Mouse (Mus musculus) heart, postnatal 36 days (tissue): Measurements from ENCODE around the gene Srl. TPM values are rescaled to one million over a fixed set of nuclear protein-coding genes. Genes with fewer than 3 reads are reported as not detected.

ENCODE experiments used
- DNase-seq, 2 experiments: peaks; one replicate each; pipeline ENCODE4 v3.0.0; 2021 to 2022
- intact Hi-C: fragments of 180-260 bp; cut with DNase I; formaldehyde crosslinking; loops from one replicate; pipeline ENCODE4 v1.15.1; 2025
- total RNA-seq, 2 experiments: library from RNA; stranded (reverse); gene quantifications; 2 replicates each; pipeline ENCODE4 v1.2.3; 2021

Gene Srl
- total RNA-seq, 2 experiments from 2014 or later: 873 to 1,040 TPM

DNA sequence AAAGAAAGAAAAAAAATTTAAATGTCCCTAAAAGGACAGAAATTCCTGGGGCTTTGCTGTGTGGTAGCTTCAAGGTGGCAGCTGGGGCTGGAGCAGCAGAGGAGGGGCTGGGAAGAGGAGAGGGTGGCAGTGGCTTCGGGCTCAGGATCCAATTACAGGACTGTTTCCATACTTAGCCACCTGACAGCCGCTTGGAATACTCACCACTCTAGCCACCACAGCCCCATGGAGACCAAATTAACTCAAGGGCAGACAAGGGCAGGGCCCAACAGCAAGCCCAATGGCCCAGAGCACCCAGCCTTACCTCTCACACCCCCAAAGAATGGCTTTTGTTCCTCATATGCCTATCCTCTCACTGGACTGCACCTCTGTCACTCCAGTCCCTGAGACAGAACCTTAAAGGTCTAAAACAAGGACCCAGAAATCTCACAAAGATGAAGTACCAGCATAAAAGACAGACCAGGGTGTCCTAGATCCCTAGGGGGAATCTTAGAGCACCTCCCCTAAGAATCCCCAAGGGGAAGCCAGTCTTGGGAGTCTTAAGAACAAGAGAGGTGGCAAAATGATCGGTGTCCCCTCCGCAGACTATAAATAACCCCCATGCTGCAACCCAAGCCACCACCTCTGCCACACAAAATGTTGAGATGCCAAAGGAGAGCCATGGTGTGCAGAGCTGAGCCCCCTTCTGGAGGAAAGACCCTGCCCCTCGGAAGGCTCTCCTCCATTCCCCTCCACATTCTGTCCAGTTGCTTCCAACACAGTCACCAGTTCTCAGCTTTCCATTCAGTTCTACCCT, 19.7 kb downstream of the Srl start:
- intact Hi-C loops: loop anchor here (2.0 kb wide), 1 partner anchor 21 kb away; no protein-coding TSS in a partner anchor
- DNase-seq: peak in 1 of 2 experiments; percentile 46

DNA sequence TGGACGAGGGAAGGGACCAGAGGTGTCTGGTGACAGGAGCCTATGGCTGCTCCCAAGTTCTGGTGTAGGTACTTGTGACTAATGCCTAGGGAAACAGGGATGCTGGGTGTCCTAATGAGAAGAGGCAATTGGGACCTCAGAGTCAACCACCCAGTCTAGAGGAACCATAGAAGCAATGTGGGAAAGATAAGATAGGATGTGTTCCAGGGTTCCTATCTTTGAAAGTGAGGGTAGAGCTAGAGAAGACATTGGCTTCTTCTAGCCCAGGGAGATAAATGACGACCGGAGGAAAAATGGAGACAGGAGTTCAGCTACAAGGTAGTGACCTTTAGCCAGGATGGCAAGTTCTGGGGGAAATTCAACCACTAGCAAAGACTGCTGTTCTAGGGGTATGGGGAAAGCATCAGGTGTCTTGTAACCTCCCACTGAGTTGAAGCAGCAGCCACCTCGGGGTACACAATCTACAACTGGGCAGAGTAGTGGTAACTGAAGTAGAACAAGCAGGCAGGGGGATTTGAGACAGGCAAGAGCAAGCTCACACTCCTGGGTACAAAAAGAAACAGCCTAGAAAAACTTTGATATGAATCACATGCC, 20.4 kb downstream of the Srl start:
- intact Hi-C loops: no loop called here
- no peak for DNase-seq

DNA sequence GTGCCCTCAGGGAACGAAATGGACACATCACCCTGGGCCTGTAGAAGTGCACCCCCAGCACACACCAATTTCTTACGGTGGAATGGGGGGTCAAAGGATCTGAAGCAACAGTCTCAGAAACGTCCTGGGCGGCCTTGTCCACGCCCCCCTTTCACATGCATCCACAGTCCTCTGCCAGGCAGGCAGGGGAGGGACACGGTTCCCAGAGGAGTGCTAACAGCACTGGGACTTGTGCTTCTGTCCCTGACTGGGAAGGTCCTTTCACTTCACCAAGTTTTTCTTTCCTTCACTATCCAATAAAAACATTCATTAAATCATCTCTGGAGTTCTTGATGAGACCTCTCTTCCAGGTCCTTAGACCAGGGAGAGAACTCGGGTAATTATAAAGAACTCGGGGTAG, 20.9 kb downstream of the Srl start:
- intact Hi-C loops: no loop called here

DNA sequence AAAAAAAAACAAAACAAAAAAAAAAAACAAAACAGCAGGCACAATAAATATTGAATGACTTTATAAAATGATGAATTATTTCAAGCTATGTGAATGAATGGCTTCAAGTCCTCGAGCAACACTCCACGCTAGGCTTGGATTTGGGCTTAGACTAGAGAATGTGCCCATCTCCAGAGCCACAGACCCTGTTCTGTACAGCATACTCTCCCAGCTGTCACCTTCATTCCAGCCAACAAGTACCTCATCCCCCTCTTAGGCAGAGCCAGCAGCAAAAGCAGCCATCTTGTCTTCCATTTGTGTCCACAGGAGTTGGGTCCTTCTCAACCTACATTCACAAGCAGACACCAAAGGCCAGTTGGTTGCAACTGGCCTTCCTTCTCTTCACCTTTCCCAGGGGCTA, 21.8 kb downstream of the Srl start:
- no peak for DNase-seq
- intact Hi-C loops: no loop called here

More for the DNA sequence above, 20.9 kb downstream of the Srl start:
- no peak for DNase-seq

DNA sequence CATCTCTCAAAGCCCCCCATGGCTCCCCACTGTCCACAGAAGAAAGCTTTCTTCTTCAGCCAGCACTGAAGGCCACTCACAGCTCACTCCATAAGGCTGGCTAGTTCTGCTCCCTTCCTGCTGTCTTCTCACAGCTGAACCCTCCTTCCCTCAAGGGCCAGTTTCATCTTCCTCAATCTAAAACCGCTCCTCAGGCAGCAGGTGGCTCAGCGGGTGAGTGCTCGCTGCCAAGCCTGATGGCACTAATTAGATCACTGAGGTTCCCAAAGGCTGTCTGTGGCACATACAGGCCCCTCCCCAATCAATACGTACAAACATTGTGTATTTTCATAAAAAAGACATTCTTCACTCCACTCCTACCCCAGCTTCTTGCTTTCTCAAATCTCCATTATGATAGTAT, 22.5 kb downstream of the Srl start:
- DNase-seq: no peak
- intact Hi-C loops: no loop called here

DNA sequence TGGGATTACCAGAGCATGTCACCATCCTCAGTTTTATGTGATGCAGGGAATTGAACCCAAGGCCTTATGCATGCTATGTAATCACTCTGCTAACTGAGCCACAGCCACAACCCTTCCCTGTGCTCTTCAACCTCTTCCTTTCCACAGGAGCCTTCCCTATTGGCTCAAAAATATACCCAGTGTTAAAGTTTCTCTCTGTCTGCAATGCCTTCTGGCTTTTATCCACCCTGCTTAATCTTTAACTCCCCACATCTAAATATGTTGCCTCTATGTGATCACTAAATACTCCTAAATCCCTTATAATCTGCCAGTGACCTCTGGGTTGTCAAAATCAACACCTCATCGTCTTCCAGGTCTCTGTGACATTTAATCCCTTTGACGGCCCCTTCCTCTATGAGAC, 23.7 kb downstream of the Srl start:
- intact Hi-C loops: no loop called here

DNA sequence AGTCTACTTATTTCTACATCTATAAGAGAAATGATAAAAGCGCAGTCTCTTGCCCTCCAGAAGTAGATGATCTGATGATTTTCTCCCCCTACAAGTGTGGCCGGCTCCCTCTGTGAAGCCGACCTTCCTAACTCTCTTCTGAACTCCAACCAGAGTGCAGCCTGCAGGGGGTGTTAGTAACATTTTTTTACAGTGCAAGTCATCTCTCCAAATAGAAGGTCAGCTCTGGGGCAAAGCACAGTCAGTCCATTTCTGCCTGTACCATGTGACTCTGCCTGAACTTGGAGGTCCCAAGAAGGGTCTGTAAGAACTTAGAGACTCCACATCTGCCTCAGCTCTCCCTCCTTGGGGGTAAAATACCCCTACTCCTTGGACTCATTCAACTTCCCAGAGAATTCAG, 27.2 kb downstream of the Srl start:
- no peak for DNase-seq
- intact Hi-C loops: no loop called here

More for the DNA sequence above, 23.7 kb downstream of the Srl start:
- DNase-seq: no peak

DNA sequence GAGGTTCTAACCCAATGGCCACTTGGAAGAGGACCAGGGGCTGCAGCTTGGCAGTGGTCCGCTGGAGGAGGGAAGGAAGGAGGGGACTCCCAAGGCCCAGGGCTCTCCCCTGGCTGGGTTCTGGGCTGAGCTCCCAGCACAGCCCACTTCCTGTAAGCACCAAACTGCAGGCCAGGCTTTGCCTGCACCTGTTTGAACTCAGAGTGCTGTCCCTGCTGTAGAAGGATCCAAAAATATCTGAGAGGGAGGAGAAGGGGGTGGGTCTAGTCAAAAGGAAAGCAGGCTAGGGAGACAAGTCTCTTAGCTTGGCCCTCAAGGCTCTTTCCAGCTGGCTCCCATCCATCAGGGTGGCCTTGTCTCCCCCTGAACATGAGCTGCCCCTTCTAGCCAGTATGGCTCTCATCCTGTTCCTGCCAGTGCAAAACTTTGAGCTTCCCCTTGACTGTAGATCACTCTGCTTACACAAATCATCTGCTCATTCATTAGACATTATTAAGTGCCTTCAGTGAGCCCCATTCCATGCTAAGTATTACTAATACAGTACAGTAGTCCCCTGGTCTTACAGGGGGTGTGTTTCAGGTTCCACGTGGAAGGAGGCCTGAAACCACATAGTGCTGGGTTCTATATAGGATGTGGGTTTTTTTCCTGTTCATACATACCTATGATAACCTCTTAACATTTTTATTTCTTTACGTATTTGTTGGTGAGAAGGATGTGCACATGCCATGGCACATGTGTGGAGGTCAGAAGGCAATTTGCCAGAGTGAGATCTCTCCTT, 28.8 kb downstream of the Srl start:
- intact Hi-C loops: no loop called here
- DNase-seq: peak; percentile 69 to 77

DNA sequence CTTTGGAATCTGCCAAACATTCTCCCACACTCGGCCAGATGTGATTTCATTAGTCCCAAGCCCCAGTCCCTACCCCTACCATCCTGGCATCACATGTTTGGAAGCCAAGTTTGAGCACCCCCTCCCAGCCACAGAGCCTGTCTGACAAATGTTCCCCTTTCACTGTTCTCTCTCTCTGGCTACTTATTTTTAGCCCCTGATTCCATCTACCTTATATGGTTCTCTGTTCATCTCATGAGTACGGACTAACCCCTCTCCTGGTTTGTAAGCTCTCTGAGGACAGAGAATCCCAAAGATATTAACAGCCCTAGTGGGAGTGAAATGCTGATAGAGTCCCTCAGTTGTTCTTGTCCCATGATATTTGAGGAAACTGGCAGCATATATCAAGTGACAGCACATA, 30.2 kb downstream of the Srl start:
- intact Hi-C loops: no loop called here
- DNase-seq: no peak

DNA sequence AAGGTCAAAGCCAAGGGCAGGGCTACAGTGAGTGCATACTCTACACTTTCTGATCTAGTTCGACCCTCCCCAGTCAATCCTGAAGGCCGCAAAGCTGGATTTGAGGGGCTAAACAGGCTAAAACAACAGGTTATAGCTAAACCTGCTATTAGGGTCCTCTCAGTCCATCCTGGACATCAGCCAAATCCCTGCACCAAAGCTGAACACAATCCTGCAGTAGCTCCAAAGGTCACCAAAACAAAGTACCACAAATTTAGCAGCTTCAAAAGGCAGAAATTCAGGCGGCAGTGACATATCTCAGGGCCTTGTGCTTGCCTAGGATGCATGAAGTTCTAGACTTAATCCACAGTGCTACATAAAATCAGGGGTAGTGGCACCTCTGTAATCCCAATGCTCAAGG, 35.4 kb downstream of the Srl start:
- intact Hi-C loops: no loop called here
- no peak for DNase-seq

DNA sequence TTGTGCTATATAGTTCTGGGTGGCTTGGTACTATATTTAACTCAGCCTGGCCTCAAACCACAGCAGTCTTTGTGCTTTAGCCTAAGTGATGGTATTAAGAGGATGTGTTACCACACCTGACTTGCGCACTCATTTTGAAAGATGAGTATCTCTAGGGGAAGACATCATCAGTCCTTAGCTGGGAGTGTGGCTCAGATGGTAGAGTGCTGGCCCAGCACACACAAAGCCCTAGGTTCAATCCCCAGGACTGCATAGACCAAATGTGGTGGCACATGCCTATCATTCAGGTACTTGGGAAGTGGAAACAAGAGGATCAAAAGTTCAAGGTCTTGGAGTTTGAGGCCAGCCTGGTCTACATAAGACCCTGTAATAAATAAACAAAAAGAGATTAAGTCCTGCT, 38.1 kb downstream of the Srl start:
- no peak for DNase-seq
- intact Hi-C loops: no loop called here

DNA sequence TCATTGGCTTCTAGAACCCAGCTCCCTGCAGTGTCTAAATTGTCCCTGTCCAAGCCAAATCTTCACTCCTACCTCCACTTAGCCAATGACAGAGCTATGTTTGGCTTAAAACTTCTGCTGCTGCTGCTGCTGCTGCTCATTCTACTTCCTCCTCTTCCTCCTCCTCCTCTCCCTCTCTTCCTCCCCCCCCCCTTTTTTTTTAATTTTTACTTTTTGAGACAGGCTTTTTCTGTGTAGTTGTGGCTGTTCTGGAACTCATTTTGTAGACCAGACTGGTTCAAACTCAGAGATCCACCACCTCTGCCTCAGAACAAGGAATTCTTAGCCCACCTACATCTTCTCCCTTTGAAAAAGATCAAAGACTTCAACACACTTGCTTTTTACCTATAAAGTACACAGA, 39.0 kb downstream of the Srl start:
- no peak for DNase-seq
- intact Hi-C loops: no loop called here

DNA sequence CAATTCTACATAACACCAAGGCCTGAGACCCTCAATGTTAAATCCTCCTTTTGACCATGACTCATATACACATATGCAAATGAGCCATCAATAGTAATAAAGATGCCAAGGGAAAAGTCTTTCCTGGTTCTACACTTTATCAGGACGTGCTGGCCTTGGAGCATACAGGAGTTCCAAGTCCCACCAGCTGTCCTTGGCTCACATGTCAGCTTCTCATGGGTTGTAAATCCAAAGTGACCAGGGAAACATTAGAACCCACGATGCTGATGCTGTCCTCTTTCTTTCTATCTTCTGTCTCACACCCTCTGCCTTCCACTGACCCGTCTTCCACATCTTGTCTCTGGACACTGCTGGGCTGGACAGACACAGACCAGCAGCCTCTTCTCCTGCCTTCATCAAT, 39.9 kb downstream of the Srl start:
- intact Hi-C loops: loop anchor here (2.0 kb wide), 1 partner anchor 21 kb away; no protein-coding TSS in a partner anchor
- no peak for DNase-seq

DNA sequence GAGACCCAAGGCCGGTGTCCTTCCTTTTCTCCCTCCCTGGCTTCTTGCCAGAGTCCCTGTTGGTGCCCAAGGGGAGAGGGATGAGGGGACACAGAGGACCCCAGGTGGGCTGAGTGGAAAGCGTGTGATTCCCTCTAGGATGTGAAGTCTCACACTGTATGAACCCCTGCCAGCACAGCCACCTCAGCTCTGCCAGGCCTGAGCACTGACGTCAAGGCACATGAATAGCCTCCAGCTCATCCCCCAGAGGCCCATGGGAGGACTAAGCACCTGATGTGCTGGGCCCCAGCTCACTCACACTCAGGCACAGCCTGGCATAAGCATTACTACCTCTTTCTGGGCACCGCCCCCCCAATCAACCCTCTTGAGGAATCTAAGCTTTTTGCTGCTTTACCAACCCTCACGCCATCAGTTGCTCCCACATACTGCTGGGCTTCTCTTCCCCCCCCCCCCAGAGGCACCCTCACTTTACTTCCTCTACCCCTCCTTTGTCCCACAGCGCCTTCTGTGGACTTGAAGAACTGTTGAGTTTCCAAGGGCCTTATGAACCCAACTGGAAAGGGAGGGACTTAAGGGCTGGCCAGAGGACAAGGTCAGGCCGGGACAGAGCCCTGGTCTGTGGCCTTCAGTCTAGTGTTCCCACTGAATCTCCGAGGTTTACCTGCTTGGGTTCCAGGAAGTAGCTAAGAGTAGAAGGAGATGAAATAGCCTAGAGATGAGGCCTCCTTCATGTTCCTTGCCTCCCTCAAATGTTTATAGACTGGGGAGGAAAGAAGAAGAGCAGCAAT, 40.8 kb downstream of the Srl start:
- intact Hi-C loops: loop anchor here (2.0 kb wide), 1 partner anchor 22 kb away; no protein-coding TSS in a partner anchor
- DNase-seq: peak in 1 of 2 experiments; percentile 45

DNA sequence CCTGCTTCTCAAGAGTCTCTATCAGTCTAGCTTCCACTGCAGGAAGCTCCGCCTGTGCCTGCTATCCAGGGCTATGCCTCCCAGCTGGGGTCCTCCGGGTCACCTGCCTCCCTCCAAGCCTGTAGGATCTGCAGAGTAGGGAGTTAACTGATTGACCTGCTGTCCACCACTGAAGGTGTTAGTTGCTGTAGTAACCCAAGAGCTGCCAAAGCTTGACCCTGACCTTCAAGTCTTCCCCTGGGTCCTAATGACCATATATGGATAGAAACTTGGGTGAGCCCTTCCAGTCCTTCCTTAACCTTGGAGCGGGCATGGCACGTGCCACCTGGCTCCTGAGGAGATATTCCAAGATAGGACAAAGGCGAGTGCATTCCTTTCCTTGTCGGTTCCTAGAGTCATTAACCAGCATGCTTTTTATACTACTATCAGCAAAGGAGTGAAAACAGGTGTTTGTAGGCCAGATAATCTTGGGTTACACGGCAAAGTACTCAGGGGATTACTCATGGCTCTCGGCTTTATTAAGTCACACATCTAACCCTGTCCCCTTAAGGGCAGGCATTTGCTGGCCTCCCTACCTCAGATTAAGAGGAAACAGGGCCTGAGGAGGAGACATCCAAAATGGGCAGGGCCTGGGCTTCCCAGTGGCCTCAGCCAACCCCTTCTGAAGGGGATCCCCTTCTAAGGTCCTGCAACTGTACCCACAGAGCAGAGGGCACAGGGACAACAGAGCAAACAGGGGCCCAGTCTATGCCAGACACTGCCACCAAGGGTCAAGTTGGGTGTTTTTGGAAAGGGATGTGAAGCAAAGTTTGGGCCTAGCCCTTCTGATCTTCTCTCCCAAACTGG, 43.6 kb downstream of the Srl start:
- DNase-seq: no peak
- intact Hi-C loops: no loop called here

DNA sequence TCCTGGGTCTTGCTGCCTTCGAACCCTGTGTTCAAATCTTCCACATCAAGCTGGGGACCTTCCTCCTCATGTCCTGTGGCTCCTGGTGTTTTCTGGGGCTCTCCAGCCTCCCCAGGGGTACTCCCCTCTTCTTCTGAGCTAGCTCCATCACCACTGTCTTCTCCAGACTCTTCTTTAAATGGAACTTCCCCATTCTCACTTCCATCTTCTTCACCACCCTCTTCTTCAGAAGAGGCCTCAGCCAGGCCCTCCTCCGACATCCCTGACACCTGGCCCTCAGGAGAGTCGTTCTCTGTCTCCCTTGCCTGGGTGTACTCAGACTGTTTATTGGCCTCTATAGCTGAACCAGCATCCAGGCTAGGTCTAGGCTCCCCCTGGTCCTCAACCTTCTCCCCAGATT, 45.1 kb downstream of the Srl start:
- intact Hi-C loops: no loop called here
- DNase-seq: no peak

DNA sequence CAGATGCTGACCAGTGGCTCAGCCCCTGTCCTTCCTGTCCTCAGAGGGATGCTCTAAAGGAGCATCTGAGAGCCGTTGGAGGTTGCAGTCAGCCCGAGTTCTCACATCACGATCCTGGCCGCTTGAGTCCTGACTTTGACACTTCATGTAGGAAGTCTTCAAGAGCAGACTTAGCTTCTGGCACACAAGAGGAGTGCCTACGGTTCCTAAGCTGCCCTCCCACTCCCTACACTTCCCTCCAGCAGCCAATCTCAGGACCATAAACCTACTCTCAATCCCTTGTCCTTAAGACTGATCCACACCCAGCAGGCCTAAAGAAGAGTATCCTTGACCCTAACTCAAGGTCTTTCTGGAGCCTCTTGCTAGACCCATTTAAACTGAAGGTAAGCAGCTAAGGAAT, 45.8 kb downstream of the Srl start:
- no peak for DNase-seq
- intact Hi-C loops: no loop called here

DNA sequence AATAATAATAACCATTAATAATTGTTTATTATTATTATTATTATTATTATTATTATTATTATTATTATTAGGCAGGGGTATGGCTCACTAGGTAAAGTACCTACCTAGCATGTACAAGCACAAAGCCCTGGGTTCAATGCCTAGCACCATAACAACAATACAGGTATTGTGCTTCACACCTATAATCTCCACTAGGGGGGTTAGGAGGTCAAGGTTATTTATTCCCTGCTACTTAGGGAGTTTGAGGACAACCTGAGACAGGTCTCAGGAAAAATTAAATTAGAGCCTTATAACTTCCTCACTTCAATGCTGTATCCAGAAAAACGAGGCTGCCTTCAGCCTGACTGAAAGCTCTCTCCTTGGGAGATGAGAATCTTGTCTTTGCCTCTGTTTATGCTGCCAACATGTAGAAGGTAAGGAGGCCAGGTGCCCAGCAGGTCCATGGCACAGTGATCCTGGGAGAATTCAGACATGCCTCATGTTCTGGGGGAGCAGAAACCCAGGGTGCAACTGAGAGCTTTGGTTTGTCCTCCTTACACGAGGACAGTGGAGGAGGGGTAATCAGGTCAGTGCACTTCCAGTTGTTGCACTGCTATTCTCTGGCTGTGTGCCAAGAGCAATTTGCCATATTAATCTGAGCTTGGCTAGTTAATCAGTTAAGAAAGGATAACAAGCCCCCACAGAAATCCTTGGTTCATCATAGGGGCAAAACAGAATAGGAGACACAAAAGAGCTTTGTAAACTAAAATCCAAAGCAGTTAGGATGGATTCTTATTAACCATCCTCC, 48.6 kb downstream of the Srl start:
- DNase-seq: no peak
- intact Hi-C loops: no loop called here

DNA sequence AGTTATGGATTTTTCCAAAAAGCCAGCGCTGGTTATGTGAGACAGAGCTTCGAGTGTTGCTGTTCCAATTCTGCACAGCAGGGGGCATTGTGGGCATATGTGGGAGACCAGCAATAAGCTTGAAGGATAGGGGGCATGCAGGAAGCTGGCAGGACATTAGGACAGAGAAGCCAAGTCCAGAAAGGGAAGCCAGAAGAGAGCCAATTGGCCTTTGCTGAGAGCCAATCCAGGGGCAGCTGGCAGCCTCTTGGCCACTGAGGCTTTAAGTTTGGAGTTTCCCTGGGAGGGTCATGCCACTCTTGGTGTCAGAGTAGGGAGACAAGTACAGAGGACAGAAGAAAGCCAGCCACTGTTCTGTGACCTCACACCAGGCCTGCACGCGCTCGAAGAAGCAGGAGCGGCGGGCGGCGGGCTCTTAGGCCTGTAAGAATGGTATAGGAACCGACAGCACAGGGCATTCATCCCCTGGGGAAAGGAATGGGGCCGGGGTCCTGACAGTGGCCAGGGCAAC, 52.4 kb downstream of the Srl start:
- intact Hi-C loops: loop anchor here (1.0 to 5.0 kb wide), 2 partner anchors 53 to 118 kb away; no protein-coding TSS in a partner anchor
- peak; percentile 91 to 96 for DNase-seq
